Mouse (Mus musculus): ENCODE results near the gene Glg1. TPM values are rescaled to one million over a fixed set of nuclear protein-coding genes. Genes with fewer than 3 reads are reported as not detected.
"Not testable (repeated sequence)": the region's sequence is repeated elsewhere in the genome, so short reads cannot be mapped to it uniquely, and the experiment has no call there.

The Glg1 gene
- total RNA-seq, 2 experiments from 2014 or later, result 107 to 114 TPM

- intact Hi-C loops (cut with DNase I), result no loop called here
Observed at GRCm38 (mm10) chr8:111155721-111156436, 103.1 kb downstream of the Glg1 start.

GRCm38 (mm10) chr8:111145460-111146012 is 113.5 kb downstream of the Glg1 start:
- intact Hi-C loops (cut with DNase I), result not testable (repeated sequence)
- peak; percentile 96 for DNase-seq

More at GRCm38 (mm10) chr8:111155721-111156436, 103.1 kb downstream of the Glg1 start:
- DNase-seq, result no peak

GRCm38 (mm10) chr8:111144901-111145459 is 114.0 kb downstream of the Glg1 start:
- DNase-seq, result peak; percentile 14
- intact Hi-C loops (cut with DNase I), result not testable (repeated sequence)

- no peak for DNase-seq
- intact Hi-C loops (cut with DNase I), result loop anchor here (2.0 kb wide), 1 partner anchor 48 kb away; the partner anchor contains the start of gene Pdpr
Observed at GRCm38 (mm10) chr8:111142521-111142920, 116.5 kb downstream of the Glg1 start.

- intact Hi-C loops (cut with DNase I), result no loop called here
Observed at GRCm38 (mm10) chr8:111130756-111131155, 128.3 kb downstream of the Glg1 start.

GRCm38 (mm10) chr8:111119481-111119880 is 139.5 kb downstream of the Glg1 start:
- intact Hi-C loops (cut with DNase I), result no loop called here
- no peak for DNase-seq

More at GRCm38 (mm10) chr8:111130756-111131155, 128.3 kb downstream of the Glg1 start:
- no peak for DNase-seq

DNA sequence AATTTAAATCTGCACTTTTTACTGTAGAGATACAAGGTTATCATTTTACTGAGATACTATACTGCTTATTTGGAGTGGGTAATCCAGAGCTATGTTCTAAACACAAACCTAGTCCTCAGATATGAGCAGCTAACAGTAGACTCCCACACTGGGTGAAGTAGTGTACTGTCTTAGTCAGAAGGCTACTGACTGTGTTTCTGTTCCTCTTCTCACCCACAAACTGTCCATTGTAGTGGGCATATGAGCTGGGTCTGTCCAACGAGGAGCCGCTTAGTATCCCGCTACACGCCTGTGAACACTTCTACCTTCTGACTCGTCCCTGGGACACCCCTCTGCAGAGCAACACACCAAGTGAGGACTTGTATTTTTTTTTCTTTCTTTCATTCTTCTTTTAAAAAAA is 144.1 kb downstream of the Glg1 start:
- no peak for DNase-seq
- intact Hi-C loops (cut with DNase I), result no loop called here

Small RNA genes within 50 kb of the gene (microRNA-seq; reads per million reads assigned to microRNA genes)
- not detected for gene Gm23193

Other genes starting within 250 kb of the Glg1 start
- gene Ddx19b, start 227.5 kb downstream of the Glg1 start, total RNA-seq (2021), result 10 to 100 TPM; 21.3 to 21.6 TPM
- 100 to 1,000 TPM in 1 of 2 experiments, 10 to 100 TPM in 1; 98.4 to 108 TPM for gene Aars, start 226.1 kb downstream of the Glg1 start, total RNA-seq (2021)
- not detected for gene Exosc6, start 202.9 kb downstream of the Glg1 start, total RNA-seq (2021)
- under 1 TPM in 1 of 2 experiments, not detected in 1; 0.14 TPM for gene Clec18a, start 166.8 kb downstream of the Glg1 start, total RNA-seq (2021)
- gene Pdpr, start 164.6 kb downstream of the Glg1 start, total RNA-seq (2021), result 10 to 100 TPM; 31.0 to 32.8 TPM
- gene Rfwd3, start 41.0 kb upstream of the Glg1 start, total RNA-seq (2021), result 10 to 100 TPM; 18.2 to 18.7 TPM
- gene Mlkl, start 79.0 kb upstream of the Glg1 start, total RNA-seq (2021), result under 1 TPM; 0.34 to 0.46 TPM
- 1 to 10 TPM in 1 of 2 experiments, under 1 TPM in 1; 0.62 to 1.1 TPM for gene Fa2h, start 134.6 kb upstream of the Glg1 start, total RNA-seq (2021)